Mouse (Mus musculus) small intestine, adult 2 months (tissue): ENCODE data around the gene Renbp.

Experiments
- CTCF ChIP-seq: fragments of 200-500 bp; IDR thresholded peaks from 2 replicates; pipeline ENCODE4 v1.5.1; 2012; ENCODE audit warnings: low read depth, mild to moderate bottlenecking, control low read depth, inconsistent platforms, low read length, moderate library complexity, mixed read lengths; ENCODE audit not compliant: insufficient replicate concordance, insufficient read length; ENCODE audit errors: extremely low read depth
- POLR2A ChIP-seq: fragments of 200-500 bp; IDR thresholded peaks from 2 replicates; pipeline ENCODE4 v1.6.1; 2012; ENCODE audit warnings: low read depth, mild to moderate bottlenecking, control low read depth, inconsistent platforms, low read length, moderate library complexity

- TF ChIP-seq CTCF, result no peak
- TF ChIP-seq POLR2A, result no peak
These were observed 42.1 kb upstream of the Renbp start for GRCm38 (mm10) chrX:73972774-73973173.
